21 mouse cellular contexts compared by ENCODE assay signal in the genomic region with DNA sequence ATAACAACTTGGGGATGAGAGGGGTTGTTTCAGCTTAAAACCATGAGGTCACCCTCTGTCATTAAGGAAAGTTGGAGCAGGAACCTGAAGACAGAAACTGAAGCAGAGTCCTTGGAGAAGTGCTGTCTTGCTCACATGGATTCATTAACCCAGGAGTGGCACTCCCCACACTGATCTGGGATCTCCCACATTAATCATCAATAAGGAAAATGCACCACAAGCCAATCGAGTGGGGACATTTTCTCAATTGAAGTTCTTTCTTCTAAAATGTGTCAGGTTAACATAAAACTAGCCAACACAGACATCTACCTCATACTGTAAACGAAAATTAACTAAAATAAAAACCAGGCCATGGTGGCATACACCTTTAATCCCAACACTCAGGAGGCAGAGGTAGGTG.
"Had no signal": no experiment of that assay in that cellular context is flagged by ENCODE, and none has a peak within 500 bp of the region (broad histone marks: within the 10 kb centered on the region; RNA-seq: fewer than 3 reads in every experiment).

No protein-coding gene starts in this region.

- H3K27me3 ChIP-seq: heart, embryonic 13.5 days; heart, embryonic 15.5 days; hindbrain, embryonic 13.5 days; hindbrain, embryonic 15.5 days; liver, embryonic 12.5 days had no signal

- H3K4me1 ChIP-seq: heart, embryonic 13.5 days; heart, embryonic 15.5 days; hindbrain, embryonic 13.5 days; hindbrain, embryonic 15.5 days; limb, embryonic 13.5 days; limb, embryonic 15.5 days; liver, embryonic 12.5 days had no signal

- H3K36me3 ChIP-seq: heart, embryonic 13.5 days; heart, embryonic 15.5 days; hindbrain, embryonic 13.5 days; hindbrain, embryonic 15.5 days; limb, embryonic 13.5 days; limb, embryonic 15.5 days; liver, embryonic 12.5 days had no signal

- H3K27ac ChIP-seq: gastrocnemius, adult 2 months; heart, adult 2 months; heart, embryonic 13.5 days; heart, embryonic 15.5 days; hindbrain, embryonic 13.5 days; hindbrain, embryonic 15.5 days; hindbrain, postnatal 0 days; limb, embryonic 13.5 days; limb, embryonic 15.5 days; liver, embryonic 12.5 days; liver, embryonic 14.5 days had no signal

- H3K4me3 ChIP-seq: gastrocnemius, adult 2 months; heart, adult 2 months; heart, embryonic 13.5 days; heart, embryonic 15.5 days; hindbrain, embryonic 13.5 days; hindbrain, embryonic 15.5 days; limb, embryonic 13.5 days; limb, embryonic 15.5 days; liver, embryonic 12.5 days had no signal

- DNase-seq: gastrocnemius, adult 2 months; gastrocnemius, postnatal 14 days; gastrocnemius, postnatal 36 days; heart, adult 11 months; heart, adult 2 months; heart, postnatal 14 days; heart, postnatal 36 days; kidney, adult 11 months; kidney, postnatal 14 days; layer of hippocampus, adult 9-11 months; layer of hippocampus, postnatal 36 days; left cerebral cortex, postnatal 4 days had no signal
